Mouse (Mus musculus): Measurements from ENCODE around the gene Anapc16. TPM values are rescaled to one million over a fixed set of nuclear protein-coding genes. Genes with fewer than 3 reads are reported as not detected.
A peak's percentile ranks its signal among the peaks of the same experiment; 100 is the strongest.

Anapc16 gene
- polyA plus RNA-seq, 1 experiment from 2014 or later = 86.4 TPM

- H3K4me3 ChIP-seq (ENCODE audit: low read depth, low read length) = no peak overlapping the region
- H3K9me3 ChIP-seq (ENCODE audit: control insufficient read depth, low read length) = no peaks in the 10 kb centered on the region
- no peaks in the 10 kb centered on the region for H3K27me3 ChIP-seq (ENCODE audit: control insufficient read depth, insufficient read depth, low read length)
- ATAC-seq (ENCODE audit: low FRiP score, low TSS enrichment) (no peak), DNase-seq (ENCODE audit: low spot score) (no peak)
- no peak overlapping the region for H3K9ac ChIP-seq (ENCODE audit: low read length)
- H3K36me3 ChIP-seq (ENCODE audit: control insufficient read depth, insufficient read depth, low read length) = no peaks in the 10 kb centered on the region
- H3K27ac ChIP-seq (replicated peaks) = no peak overlapping the region
- 71% methylated on average over 5 of the region's 5 CpGs for WGBS
- no peak for TF ChIP-seq CTCF (IDR thresholded peaks at IDR 0.05; ENCODE audit: low read depth)
- TF ChIP-seq EP300 (optimal IDR thresholded peaks at IDR 0.05) = no peak
- H3K4me1 ChIP-seq (replicated peaks; ENCODE audit: control insufficient read depth, insufficient read depth) = 0 out of 2 replicates have a peak, but pooled peaks cover 2% of the 10 kb centered on the region
- no peak overlapping the region for H3K4me2 ChIP-seq (replicated peaks; ENCODE audit: low read depth)
Measured at GRCm38 (mm10) chr10:59956681-59957080, 46.3 kb downstream of the Anapc16 start.

GRCm38 (mm10) chr10:59953564-59954039, 49.3 kb downstream of the Anapc16 start:
- Histone ChIP-seq H3K4me1 (replicated peaks; ENCODE audit: control insufficient read depth, insufficient read depth) (peaks cover 5% of the 10 kb centered on the region), H3K36me3 (ENCODE audit: control insufficient read depth, insufficient read depth, low read length) (no peaks in the 10 kb centered on the region), H3K4me2 (replicated peaks; ENCODE audit: low read depth) (no peak overlapping the region), H3K9me3 (ENCODE audit: control insufficient read depth, low read length) (no peaks in the 10 kb centered on the region), H3K27ac (replicated peaks) (no peak overlapping the region), H3K27me3 (ENCODE audit: control insufficient read depth, insufficient read depth, low read length) (no peaks in the 10 kb centered on the region), H3K9ac (ENCODE audit: low read length) (no peak overlapping the region), H3K4me3 (ENCODE audit: low read depth, low read length) (no peak overlapping the region)
- ATAC-seq (ENCODE audit: low FRiP score, low TSS enrichment) (no peak), DNase-seq (ENCODE audit: low spot score) (no peak)
- 31% methylated on average over 7 of the region's 7 CpGs for WGBS
- TF ChIP-seq CTCF (IDR thresholded peaks at IDR 0.05; ENCODE audit: low read depth) = no peak
- no peak for TF ChIP-seq EP300 (optimal IDR thresholded peaks at IDR 0.05)

GRCm38 (mm10) chr10:59952781-59953563, 50.0 kb downstream of the Anapc16 start:
- TF ChIP-seq CTCF (IDR thresholded peaks at IDR 0.05; ENCODE audit: low read depth) = no peak
- TF ChIP-seq EP300 (optimal IDR thresholded peaks at IDR 0.05) = no peak
- no peaks in the 10 kb centered on the region for H3K27me3 ChIP-seq (ENCODE audit: control insufficient read depth, insufficient read depth, low read length)
- H3K4me3 ChIP-seq (ENCODE audit: low read depth, low read length) = peak overlapping the region; percentile 93
- H3K4me1 ChIP-seq (replicated peaks; ENCODE audit: control insufficient read depth, insufficient read depth) = peaks cover 5% of the 10 kb centered on the region
- H3K9me3 ChIP-seq (ENCODE audit: control insufficient read depth, low read length) = no peaks in the 10 kb centered on the region
- H3K36me3 ChIP-seq (ENCODE audit: control insufficient read depth, insufficient read depth, low read length) = no peaks in the 10 kb centered on the region
- peak overlapping the region; percentile 69 for H3K9ac ChIP-seq (ENCODE audit: low read length)
- DNase-seq (ENCODE audit: low spot score) (no peak), ATAC-seq (ENCODE audit: low FRiP score, low TSS enrichment) (no peak)
- WGBS = 39% methylated on average over 16 of the region's 16 CpGs
- peak overlapping the region; percentile 91 for H3K27ac ChIP-seq (replicated peaks)
- H3K4me2 ChIP-seq (replicated peaks; ENCODE audit: low read depth) = peak overlapping the region; percentile 95

- H3K27ac ChIP-seq (replicated peaks) = peak overlapping the region; percentile 91
- H3K4me1 ChIP-seq (replicated peaks; ENCODE audit: control insufficient read depth, insufficient read depth) = peaks cover 3% of the 10 kb centered on the region
- H3K27me3 ChIP-seq (ENCODE audit: control insufficient read depth, insufficient read depth, low read length) = no peaks in the 10 kb centered on the region
- peak overlapping the region; percentile 69 for H3K9ac ChIP-seq (ENCODE audit: low read length)
- H3K9me3 ChIP-seq (ENCODE audit: control insufficient read depth, low read length) = no peaks in the 10 kb centered on the region
- H3K4me3 ChIP-seq (ENCODE audit: low read depth, low read length) = peak overlapping the region; percentile 93
- WGBS = under 1% methylated on average over 31 of the region's 31 CpGs
- ATAC-seq (ENCODE audit: low FRiP score, low TSS enrichment) (no peak; the same call in 1 of the 2 replicates), DNase-seq (ENCODE audit: low spot score) (peak; percentile 51)
- no peak for TF ChIP-seq CTCF (IDR thresholded peaks at IDR 0.05; ENCODE audit: low read depth)
- peak; percentile 70 for TF ChIP-seq EP300 (optimal IDR thresholded peaks at IDR 0.05)
- no peaks in the 10 kb centered on the region for H3K36me3 ChIP-seq (ENCODE audit: control insufficient read depth, insufficient read depth, low read length)
- H3K4me2 ChIP-seq (replicated peaks; ENCODE audit: low read depth) = peak overlapping the region; percentile 95
Measured at GRCm38 (mm10) chr10:59952152-59952780, 50.7 kb downstream of the Anapc16 start.

- TF ChIP-seq EP300 (optimal IDR thresholded peaks at IDR 0.05) (no peak), CTCF (IDR thresholded peaks at IDR 0.05; ENCODE audit: low read depth) (peak; percentile 25; the same call in 1 of the 2 replicates)
- DNase-seq (ENCODE audit: low spot score) (peak; percentile 100), ATAC-seq (ENCODE audit: low FRiP score, low TSS enrichment) (peak; percentile 96)
- peaks cover 2% of the 10 kb centered on the region for H3K4me1 ChIP-seq (replicated peaks; ENCODE audit: control insufficient read depth, insufficient read depth)
- H3K4me2 ChIP-seq (replicated peaks; ENCODE audit: low read depth) = peak within 1 kb of the TSS; percentile 95
- H3K27ac ChIP-seq (replicated peaks) = peak within 1 kb of the TSS; percentile 95
- no peaks in the 10 kb centered on the region for H3K36me3 ChIP-seq (ENCODE audit: control insufficient read depth, insufficient read depth, low read length)
- peak within 1 kb of the TSS; percentile 97 for H3K9ac ChIP-seq (ENCODE audit: low read length)
- H3K4me3 ChIP-seq (ENCODE audit: low read depth, low read length) = peak within 1 kb of the TSS; percentile 93
- H3K9me3 ChIP-seq (ENCODE audit: control insufficient read depth, low read length) = no peaks in the 10 kb centered on the region
- under 1% methylated on average over 76 of the region's 76 CpGs for WGBS
- no peaks in the 10 kb centered on the region for H3K27me3 ChIP-seq (ENCODE audit: control insufficient read depth, insufficient read depth, low read length)
Measured at GRCm38 (mm10) chr10:59951211-59952151, 51.5 kb downstream of the Anapc16 start, which contains the start of gene Ddit4. Gene Ddit4 (minus strand): TSS chr10:59951834.

All from stomach, postnatal 0 days (tissue).